Mouse (Mus musculus) brain, embryonic 14.5 days (tissue): ENCODE data around the gene Edaradd. TPM values are rescaled to one million over a fixed set of nuclear protein-coding genes. Genes with fewer than 3 reads are reported as not detected.

Experiments
- DNase-seq: peaks from one replicate; pipeline ENCODE4 v3.0.0-alpha.2; 2011; ENCODE audit warnings: low read depth
- CTCF ChIP-seq: fragments of 200-500 bp; IDR thresholded peaks from 2 replicates; pipeline ENCODE4 v1.5.1; 2012; ENCODE audit warnings: inconsistent platforms, mild to moderate bottlenecking, moderate library complexity, borderline replicate concordance; ENCODE audit not compliant: insufficient read depth, insufficient read length; ENCODE audit errors: extremely low read depth
- POLR2A ChIP-seq: fragments of 200-500 bp; IDR thresholded peaks from 2 replicates; pipeline ENCODE4 v1.6.1; 2012; ENCODE audit warnings: mild to moderate bottlenecking, inconsistent platforms, borderline replicate concordance; ENCODE audit not compliant: poor library complexity, insufficient read depth, insufficient read length, severe bottlenecking; ENCODE audit errors: extremely low read depth
- polyA plus RNA-seq: library from polyadenylated mRNA; depleted of rRNA; stranded (reverse); fragments of >200 nt; gene quantifications from 2 replicates; pipeline ENCODE4 v1.2.3, GENCODE M21; 2012

The Edaradd gene
- polyA plus RNA-seq, 1 experiment = 0.98 TPM

GRCm38 (mm10) chr13:12543880-12544568 is 23.8 kb upstream of the Edaradd start:
- no peak for DNase-seq
- TF ChIP-seq CTCF (no peak), POLR2A (no peak)

GRCm38 (mm10) chr13:12543246-12543645 is 23.0 kb upstream of the Edaradd start:
- TF ChIP-seq POLR2A (no peak), CTCF (no peak)
- peak; percentile 55 for DNase-seq

- no peak for TF ChIP-seq POLR2A
- no peak for TF ChIP-seq CTCF
- peak; percentile 49 for DNase-seq
Measured at GRCm38 (mm10) chr13:12542006-12542981, 22.1 kb upstream of the Edaradd start.

GRCm38 (mm10) chr13:12540119-12540518 is 19.9 kb upstream of the Edaradd start:
- TF ChIP-seq POLR2A (no peak), CTCF (no peak)
- no peak for DNase-seq

GRCm38 (mm10) chr13:12539716-12540115 is 19.5 kb upstream of the Edaradd start:
- no peak for TF ChIP-seq POLR2A
- TF ChIP-seq CTCF = no peak
- DNase-seq = peak; percentile 81

- TF ChIP-seq POLR2A (no peak), CTCF (peak; percentile 36; the same call in 1 of the 2 replicates)
Measured at GRCm38 (mm10) chr13:12537971-12538370, 17.7 kb upstream of the Edaradd start.

GRCm38 (mm10) chr13:12534628-12535027 is 14.4 kb upstream of the Edaradd start:
- TF ChIP-seq CTCF (no peak), POLR2A (no peak)
- no peak for DNase-seq

More at GRCm38 (mm10) chr13:12537971-12538370, 17.7 kb upstream of the Edaradd start:
- no peak for DNase-seq

- no peak for DNase-seq
- no peak for TF ChIP-seq POLR2A
- TF ChIP-seq CTCF = no peak
Measured at GRCm38 (mm10) chr13:12525678-12526077, 5.4 kb upstream of the Edaradd start.

- DNase-seq = no peak
- TF ChIP-seq CTCF (no peak), POLR2A (no peak)
Measured at GRCm38 (mm10) chr13:12522346-12522745, 2.1 kb upstream of the Edaradd start.

- peak; percentile 31 for DNase-seq
- TF ChIP-seq CTCF (no peak), POLR2A (no peak)
Measured at GRCm38 (mm10) chr13:12519371-12519770, 867 bp downstream of the Edaradd start.

GRCm38 (mm10) chr13:12511189-12511965 is 8.9 kb downstream of the Edaradd start:
- no peak for DNase-seq
- no peak for TF ChIP-seq POLR2A
- TF ChIP-seq CTCF = no peak

GRCm38 (mm10) chr13:12510032-12510431 is 10.2 kb downstream of the Edaradd start:
- no peak for TF ChIP-seq CTCF
- no peak for TF ChIP-seq POLR2A
- DNase-seq = no peak

GRCm38 (mm10) chr13:12507426-12507825 is 12.8 kb downstream of the Edaradd start:
- TF ChIP-seq POLR2A (no peak), CTCF (no peak)
- DNase-seq = no peak

GRCm38 (mm10) chr13:12505359-12505758 is 14.9 kb downstream of the Edaradd start:
- TF ChIP-seq CTCF = no peak
- no peak for TF ChIP-seq POLR2A
- DNase-seq = no peak
